ENCODE assay signal across 13 mouse cellular contexts in the genomic region with DNA sequence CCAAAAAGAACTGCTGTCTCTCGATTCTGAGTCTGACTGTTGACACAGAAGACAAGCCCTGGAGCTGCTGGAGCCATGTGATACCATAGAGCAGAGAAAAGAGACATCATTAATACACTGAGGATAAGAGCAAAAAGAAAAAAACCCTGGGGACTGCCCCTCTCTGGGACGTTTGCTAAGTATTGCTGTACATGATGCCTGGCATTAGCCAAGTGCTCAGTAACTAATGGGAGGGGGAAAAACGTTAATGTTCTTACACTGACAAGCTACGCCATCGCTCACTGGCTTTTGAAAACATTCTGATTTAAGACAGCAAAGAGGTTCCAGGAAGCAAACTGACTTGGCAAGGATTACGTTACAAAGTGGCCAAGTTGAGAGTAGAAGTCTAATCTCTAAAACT.
"Had no signal": no experiment of that assay in that cellular context is flagged by ENCODE, and none has a peak within 500 bp of the region (broad histone marks: within the 10 kb centered on the region; RNA-seq: fewer than 3 reads in every experiment).

No protein-coding gene starts in this region.

- H3K9ac ChIP-seq: liver, embryonic 13.5 days had no signal

- H3K4me2 ChIP-seq: liver, embryonic 13.5 days had no signal

- H3K27ac ChIP-seq: kidney, postnatal 0 days; layer of hippocampus, adult 2 months; left cerebral cortex, adult 2 months; liver, embryonic 13.5 days had no signal

- DNase-seq: kidney, postnatal 25 days; layer of hippocampus, postnatal 36 days; liver, embryonic 13.5 days; lung, adult 2 months; lung, postnatal 14 days; lung, postnatal 4 days; midbrain, embryonic 14.5 days; thymus, adult 2 months; thymus, postnatal 14 days; thymus, postnatal 4 days had no signal

- H3K9me3 ChIP-seq: liver, embryonic 13.5 days had no signal

- H3K4me3 ChIP-seq: layer of hippocampus, adult 2 months; left cerebral cortex, adult 2 months; liver, embryonic 13.5 days had no signal

- H3K36me3 ChIP-seq: liver, embryonic 13.5 days had no signal

- H3K27me3 ChIP-seq: liver, embryonic 13.5 days had no signal

- H3K4me1 ChIP-seq: liver, embryonic 13.5 days had no signal
